Mouse (Mus musculus) erythroblast, embryonic 14.5 days (primary cell): ENCODE measurements around the gene Tmem179. TPM values are rescaled to one million over a fixed set of nuclear protein-coding genes. Genes with fewer than 3 reads are reported as not detected.

Experiments used
- H3K27me3 ChIP-seq: 2 replicates; pipeline ENCODE4 v1.6.1; 2012; ENCODE audit warnings: inconsistent platforms; ENCODE audit not compliant: control insufficient read depth
- H3K36me3 ChIP-seq: 2 replicates; pipeline ENCODE4 v1.6.1; 2012; ENCODE audit warnings: mild to moderate bottlenecking, inconsistent platforms; ENCODE audit not compliant: control insufficient read depth
- H3K4me1 ChIP-seq: 2 replicates; pipeline ENCODE4 v1.6.1; 2012; ENCODE audit warnings: inconsistent platforms; ENCODE audit not compliant: control insufficient read depth
- H3K4me3 ChIP-seq: replicated peaks from 2 replicates; pipeline ENCODE3; 2012; ENCODE audit warnings: moderate library complexity, mild to moderate bottlenecking, inconsistent platforms
- H3K9me3 ChIP-seq: 2 replicates; pipeline ENCODE4 v1.6.1; 2012; ENCODE audit warnings: low read length, inconsistent platforms, mixed read lengths; ENCODE audit not compliant: control insufficient read depth
- GATA1 ChIP-seq: IDR thresholded peaks from 2 replicates; pipeline ENCODE4 v1.6.1; 2012; ENCODE audit warnings: low read length, inconsistent platforms, mixed read lengths
- TAL1 ChIP-seq: IDR thresholded peaks from 3 replicates; pipeline ENCODE4 v1.6.1; 2012; ENCODE audit warnings: low read length, inconsistent platforms, mixed read lengths
- polyA plus RNA-seq: library from polyadenylated mRNA; stranded (reverse); fragments of >175 nt; gene quantifications from 2 replicates; pipeline ENCODE4 v1.2.3, GENCODE M21; 2012

The Tmem179 gene
- polyA plus RNA-seq, 1 experiment, result not detected

GRCm38 (mm10) chr12:112507984-112508383 is 8.6 kb downstream of the Tmem179 start:
- Histone ChIP-seq H3K4me3 (no peak overlapping the region), H3K36me3 (no peaks in the 10 kb centered on the region), H3K4me1 (peaks cover 2% of the 10 kb centered on the region), H3K9me3 (peaks cover 2% of the 10 kb centered on the region; the same call in 1 of the 2 replicates), H3K27me3 (peaks cover 14% of the 10 kb centered on the region)
- TF ChIP-seq TAL1 (no peak), GATA1 (no peak)

DNA sequence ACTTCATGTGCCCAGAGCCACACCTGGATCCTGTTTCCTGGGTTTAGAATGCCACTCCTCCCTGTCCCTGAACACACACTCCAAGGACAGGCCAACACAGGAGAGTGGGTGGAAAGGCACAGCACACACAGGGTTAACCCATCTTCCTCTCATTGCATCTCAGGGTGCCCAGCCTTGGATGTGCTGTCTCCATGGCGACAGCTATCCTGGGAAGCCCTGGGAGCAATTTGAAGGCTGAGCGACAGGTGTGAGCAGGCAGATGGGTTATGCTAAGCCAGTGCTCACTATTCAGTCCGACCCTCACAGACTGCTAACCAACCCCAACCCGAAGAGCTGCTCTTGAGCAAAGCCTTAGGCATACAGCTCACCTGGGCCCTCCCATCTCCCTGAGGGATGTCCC is 9.3 kb downstream of the Tmem179 start:
- Histone ChIP-seq H3K36me3 (no peaks in the 10 kb centered on the region), H3K4me1 (peaks cover 2% of the 10 kb centered on the region), H3K9me3 (peaks cover 2% of the 10 kb centered on the region; the same call in 1 of the 2 replicates), H3K27me3 (peaks cover 14% of the 10 kb centered on the region), H3K4me3 (no peak overlapping the region)
- no peak for TF ChIP-seq TAL1

DNA sequence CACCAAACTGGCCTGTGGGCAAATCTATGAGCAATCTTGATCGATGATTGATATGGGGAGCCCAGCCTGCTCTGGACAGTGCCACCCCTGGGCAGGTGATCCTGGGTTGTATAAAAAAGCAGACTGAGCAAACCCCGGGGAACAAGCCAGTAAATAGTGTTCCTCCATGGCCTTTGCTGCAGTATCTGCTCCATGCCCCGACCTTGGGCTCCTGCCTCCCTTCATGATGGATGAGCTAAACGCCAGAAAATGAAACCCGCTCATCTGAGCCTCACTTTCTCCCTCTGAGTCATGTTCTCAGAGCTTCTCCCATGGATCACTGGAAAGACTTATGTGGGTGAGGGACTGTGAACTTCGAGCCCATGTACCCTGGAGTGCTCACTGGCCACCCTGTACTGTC is 10.3 kb downstream of the Tmem179 start:
- TF ChIP-seq GATA1 (no peak), TAL1 (no peak)
- Histone ChIP-seq H3K9me3 (peaks cover 2% of the 10 kb centered on the region; the same call in 1 of the 2 replicates), H3K36me3 (no peaks in the 10 kb centered on the region), H3K4me3 (no peak overlapping the region), H3K4me1 (peaks cover 2% of the 10 kb centered on the region), H3K27me3 (peaks cover 11% of the 10 kb centered on the region)

DNA sequence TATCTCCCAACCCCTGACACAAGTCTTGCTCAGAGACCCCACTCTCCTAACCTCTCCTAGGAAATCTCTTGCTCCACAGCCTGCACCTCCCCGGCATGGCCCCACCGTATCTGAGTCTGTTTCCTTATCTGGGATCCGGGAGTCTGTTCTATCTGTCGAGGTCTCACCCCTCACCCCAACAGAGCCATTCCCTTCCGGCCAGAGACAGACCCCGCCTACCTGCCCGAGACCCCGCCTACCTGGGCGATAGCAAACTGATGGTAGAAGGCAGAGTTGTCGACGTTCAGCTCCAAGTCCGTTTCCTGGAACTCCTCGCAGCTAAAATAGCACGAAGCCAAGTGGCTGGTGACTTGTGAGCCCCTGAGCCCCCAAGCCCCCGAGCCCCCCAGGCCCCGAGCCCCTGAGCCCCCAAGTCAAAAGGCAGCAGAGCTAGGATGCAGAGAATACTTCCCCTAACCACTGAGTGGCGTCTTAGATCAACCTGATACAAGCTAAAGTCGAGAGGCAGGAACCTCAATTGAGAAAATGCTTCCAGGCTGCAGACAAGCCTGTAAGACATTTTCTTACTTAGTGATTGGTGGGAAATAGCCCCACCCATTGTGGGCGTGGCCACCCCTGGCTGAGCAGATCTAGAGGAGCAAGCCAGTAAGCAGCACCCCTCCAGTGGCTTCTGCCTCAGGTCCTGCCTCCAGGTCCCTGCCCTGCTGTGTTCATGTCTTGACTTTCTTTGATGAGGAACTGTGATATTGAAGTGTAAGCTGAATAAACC is 13.4 kb downstream of the Tmem179 start:
- TF ChIP-seq TAL1 (no peak), GATA1 (no peak)
- Histone ChIP-seq H3K27me3 (no peaks in the 10 kb centered on the region), H3K4me1 (peaks cover 2% of the 10 kb centered on the region), H3K9me3 (peaks cover 2% of the 10 kb centered on the region; the same call in 1 of the 2 replicates), H3K36me3 (no peaks in the 10 kb centered on the region), H3K4me3 (no peak overlapping the region)

- Histone ChIP-seq H3K9me3 (no peaks in the 10 kb centered on the region), H3K27me3 (no peaks in the 10 kb centered on the region)
- TF ChIP-seq GATA1 (no peak), TAL1 (no peak)
These were observed 17.9 kb downstream of the Tmem179 start for GRCm38 (mm10) chr12:112498683-112499082.

DNA sequence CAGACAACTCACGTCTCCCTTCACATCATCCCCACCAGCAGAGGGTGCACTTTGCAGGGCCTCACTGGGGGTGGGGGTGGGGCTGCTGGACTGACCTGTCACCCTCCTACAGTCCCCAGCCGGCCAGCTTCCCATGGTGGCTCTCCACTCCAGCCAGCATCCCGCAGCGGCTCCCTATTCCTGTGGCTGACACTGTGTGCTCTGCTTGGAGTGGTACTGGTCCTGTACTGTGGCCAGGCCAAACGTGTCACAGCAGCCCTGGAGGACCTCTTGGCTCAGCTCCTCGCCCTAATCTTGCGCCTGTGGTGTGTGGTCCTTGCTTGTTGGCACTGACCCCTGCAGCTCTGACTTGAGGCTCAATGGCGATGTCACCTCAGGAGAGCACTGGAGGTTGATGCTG is 18.8 kb downstream of the Tmem179 start:
- TF ChIP-seq GATA1, result no peak
- no peak for TF ChIP-seq TAL1
- H3K36me3 ChIP-seq, result no peaks in the 10 kb centered on the region
- no peaks in the 10 kb centered on the region for H3K4me1 ChIP-seq
- H3K27me3 ChIP-seq, result no peaks in the 10 kb centered on the region
- no peak overlapping the region for H3K4me3 ChIP-seq
- H3K9me3 ChIP-seq, result no peaks in the 10 kb centered on the region

More at GRCm38 (mm10) chr12:112498683-112499082, 17.9 kb downstream of the Tmem179 start:
- Histone ChIP-seq H3K4me3 (no peak overlapping the region), H3K4me1 (peaks cover 2% of the 10 kb centered on the region), H3K36me3 (no peaks in the 10 kb centered on the region)

- no peaks in the 10 kb centered on the region for H3K4me1 ChIP-seq
- H3K9me3 ChIP-seq, result no peaks in the 10 kb centered on the region
- H3K36me3 ChIP-seq, result no peaks in the 10 kb centered on the region
- TF ChIP-seq TAL1 (no peak), GATA1 (no peak)
- no peak overlapping the region for H3K4me3 ChIP-seq
- no peaks in the 10 kb centered on the region for H3K27me3 ChIP-seq
These were observed 20.4 kb downstream of the Tmem179 start for GRCm38 (mm10) chr12:112496136-112496535.

- Histone ChIP-seq H3K36me3 (no peaks in the 10 kb centered on the region), H3K9me3 (no peaks in the 10 kb centered on the region), H3K4me3 (no peak overlapping the region), H3K4me1 (no peaks in the 10 kb centered on the region), H3K27me3 (no peaks in the 10 kb centered on the region)
- TF ChIP-seq TAL1, result no peak
- no peak for TF ChIP-seq GATA1
These were observed 26.1 kb downstream of the Tmem179 start for GRCm38 (mm10) chr12:112490444-112490939.

DNA sequence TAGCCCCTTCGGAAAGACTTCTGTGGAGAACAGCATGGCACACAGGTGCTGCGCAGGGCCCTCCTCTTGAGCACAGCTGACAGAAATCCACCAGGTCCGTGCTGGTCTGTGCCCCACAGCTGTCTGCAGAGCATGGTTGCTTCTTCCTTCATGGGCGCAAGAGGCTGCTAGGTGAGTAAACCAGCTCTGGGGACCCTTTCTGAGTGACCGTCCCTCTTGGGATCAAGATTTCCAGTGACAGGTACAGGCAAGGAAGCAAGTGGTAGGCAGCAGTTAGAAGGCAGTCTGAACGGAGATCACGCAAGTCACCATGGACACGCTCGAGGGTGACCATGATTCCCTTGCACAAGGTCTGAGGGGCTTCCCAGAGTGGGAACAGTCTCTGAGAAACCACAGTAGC is 27.0 kb downstream of the Tmem179 start:
- TF ChIP-seq TAL1 (no peak), GATA1 (no peak)
- Histone ChIP-seq H3K36me3 (no peaks in the 10 kb centered on the region), H3K4me3 (no peak overlapping the region), H3K9me3 (no peaks in the 10 kb centered on the region), H3K4me1 (no peaks in the 10 kb centered on the region), H3K27me3 (no peaks in the 10 kb centered on the region)
